Mouse (Mus musculus): ENCODE results near the gene Tph2. TPM values are rescaled to one million over a fixed set of nuclear protein-coding genes. Genes with fewer than 3 reads are reported as not detected.

Tph2 gene
- total and polyA plus RNA-seq, 3 experiments: not detected

DNA sequence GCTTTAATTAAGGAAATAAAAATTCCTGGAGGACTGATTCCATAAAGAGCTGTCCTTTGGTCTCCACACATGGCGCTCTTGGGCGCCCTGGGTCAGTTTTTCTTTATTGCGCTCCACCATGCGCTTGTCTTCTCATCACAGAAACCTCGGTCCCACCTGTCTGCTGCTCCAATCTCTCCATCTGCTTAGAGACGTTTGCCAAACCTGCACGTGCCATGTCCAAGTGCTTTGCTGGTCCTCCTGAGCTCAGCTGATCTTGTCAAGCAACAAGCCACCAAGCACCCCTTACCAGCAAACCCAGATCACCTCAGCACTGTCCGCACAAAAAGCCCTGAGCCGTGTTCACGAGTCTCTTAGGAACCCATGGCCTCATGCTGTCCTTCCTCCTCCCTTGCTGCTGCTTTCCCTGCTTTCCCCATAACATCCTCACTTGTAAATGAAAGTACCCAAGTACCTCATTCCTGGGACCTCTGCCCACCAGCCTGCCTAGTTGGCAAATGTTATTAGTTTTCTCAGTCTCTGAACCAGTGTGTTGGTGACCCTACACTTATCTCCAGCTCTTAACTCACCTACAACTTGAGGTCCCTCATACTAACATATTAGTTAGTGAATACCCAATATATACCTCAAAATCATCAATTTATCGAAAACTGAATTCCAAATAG lies 28.2 kb upstream of the Tph2 start:
- intact Hi-C loops (cut with DNase I): no loop called here
- no peaks in the 10 kb centered on the region for H3K79me2 ChIP-seq (replicated peaks; ENCODE audit: control insufficient read depth, insufficient read depth, low read length)
- no peaks in the 10 kb centered on the region for H3K4me1 ChIP-seq (ENCODE audit: control insufficient read depth, insufficient read depth, low read length)
- no peak for DNase-seq
- no peak overlapping the region for H3K27ac ChIP-seq
- no peak overlapping the region for H3K4me3 ChIP-seq
- WGBS: 93% methylated on average over 11 of the region's 11 CpGs
- no peak overlapping the region for H3K9ac ChIP-seq (ENCODE audit: low read depth, low read length)
- peaks cover 5% of the 10 kb centered on the region for H3K36me3 ChIP-seq (ENCODE audit: control insufficient read depth, insufficient read depth, low read length)
- no peak for TF ChIP-seq EP300 (IDR thresholded peaks at IDR 0.05; ENCODE audit: insufficient read depth, low read depth, low read length)
- no peak for TF ChIP-seq POLR2A (IDR thresholded peaks at IDR 0.05; ENCODE audit: insufficient read depth, low read depth, low read length)
- TF ChIP-seq CTCF (IDR thresholded peaks at IDR 0.05): no peak
- no peaks in the 10 kb centered on the region for H3K27me3 ChIP-seq (ENCODE audit: control insufficient read depth, insufficient read depth, low read length)

DNA sequence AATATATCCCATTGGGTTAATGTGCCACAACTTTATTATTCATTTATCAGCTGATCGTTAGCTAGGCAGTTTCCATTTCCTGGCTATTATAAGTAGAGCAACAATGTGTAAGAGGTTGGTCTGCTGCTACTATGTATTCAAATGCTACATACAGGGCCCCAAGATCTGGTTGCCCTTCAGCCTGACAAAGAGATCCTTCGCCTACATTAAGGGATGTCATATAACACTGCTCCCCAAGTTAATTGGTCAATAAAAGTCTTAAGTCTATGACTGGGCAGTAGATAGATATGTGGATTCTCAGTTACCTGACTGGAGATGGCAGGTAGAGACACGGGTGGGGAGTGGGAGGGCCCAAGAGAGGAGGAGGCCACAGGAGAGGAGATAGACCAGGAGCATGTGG lies 21.0 kb upstream of the Tph2 start:
- no peak overlapping the region for H3K9ac ChIP-seq (ENCODE audit: low read depth, low read length)
- intact Hi-C loops (cut with DNase I): no loop called here
- no peak overlapping the region for H3K27ac ChIP-seq
- H3K4me1 ChIP-seq (ENCODE audit: control insufficient read depth, insufficient read depth, low read length): no peaks in the 10 kb centered on the region
- H3K4me3 ChIP-seq: no peak overlapping the region
- H3K27me3 ChIP-seq (ENCODE audit: control insufficient read depth, insufficient read depth, low read length): no peaks in the 10 kb centered on the region
- TF ChIP-seq POLR2A (IDR thresholded peaks at IDR 0.05; ENCODE audit: insufficient read depth, low read depth, low read length): no peak
- no peak for TF ChIP-seq EP300 (IDR thresholded peaks at IDR 0.05; ENCODE audit: insufficient read depth, low read depth, low read length)
- no peak for TF ChIP-seq CTCF (IDR thresholded peaks at IDR 0.05)
- DNase-seq: no peak
- WGBS: 72% methylated on average over 3 of the region's 3 CpGs
- H3K36me3 ChIP-seq (ENCODE audit: control insufficient read depth, insufficient read depth, low read length): peaks cover 9% of the 10 kb centered on the region
- H3K79me2 ChIP-seq (replicated peaks; ENCODE audit: control insufficient read depth, insufficient read depth, low read length): no peaks in the 10 kb centered on the region

DNA sequence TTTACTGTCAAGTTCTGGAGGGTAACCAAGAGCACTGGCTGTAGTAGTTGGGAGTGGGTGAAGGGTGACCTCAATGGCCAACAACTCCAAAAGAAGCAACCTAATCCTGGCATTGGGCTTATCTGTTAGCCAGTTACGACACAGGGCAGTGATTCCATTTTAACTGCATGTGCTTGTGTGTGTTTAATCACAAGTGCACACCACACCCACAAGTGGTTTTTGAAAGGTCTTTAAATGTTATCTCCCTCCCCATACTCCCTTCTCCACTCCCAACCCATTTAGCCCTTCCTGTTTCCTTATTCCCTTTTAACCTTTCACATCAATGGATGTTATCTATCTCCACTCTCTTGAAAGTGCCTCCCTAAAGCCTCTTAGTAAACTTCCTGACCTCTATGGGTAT lies 20.5 kb upstream of the Tph2 start:
- intact Hi-C loops (cut with DNase I): no loop called here
- no peak for TF ChIP-seq CTCF (IDR thresholded peaks at IDR 0.05)
- peak in 1 of 2 experiments; percentile 6 for DNase-seq
- Histone ChIP-seq H3K27ac (no peak overlapping the region), H3K36me3 (ENCODE audit: control insufficient read depth, insufficient read depth, low read length) (peaks cover 9% of the 10 kb centered on the region), H3K27me3 (ENCODE audit: control insufficient read depth, insufficient read depth, low read length) (no peaks in the 10 kb centered on the region), H3K4me3 (no peak overlapping the region), H3K79me2 (replicated peaks; ENCODE audit: control insufficient read depth, insufficient read depth, low read length) (no peaks in the 10 kb centered on the region), H3K9ac (ENCODE audit: low read depth, low read length) (no peak overlapping the region), H3K4me1 (ENCODE audit: control insufficient read depth, insufficient read depth, low read length) (no peaks in the 10 kb centered on the region)
- WGBS: 38% methylated on average over 1 of the region's 1 CpGs

DNA sequence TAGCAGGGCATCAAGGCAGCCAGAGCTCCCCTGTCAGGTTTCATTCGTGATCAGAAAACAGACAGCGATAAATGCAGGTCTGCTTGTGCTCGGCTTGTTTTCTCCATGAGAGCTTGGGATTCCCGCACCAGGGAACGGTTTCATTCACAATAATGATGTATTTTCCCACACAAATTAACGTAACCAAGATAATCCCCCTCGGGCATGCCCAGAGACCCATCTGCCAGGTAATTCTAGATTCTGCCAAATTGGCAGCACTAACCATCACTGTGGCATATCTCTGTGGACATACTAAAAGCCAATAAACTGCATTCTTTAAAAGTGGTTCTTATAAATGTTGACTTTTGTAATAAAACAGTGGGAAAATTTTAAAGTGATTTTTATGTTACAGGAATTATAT lies 6.4 kb upstream of the Tph2 start:
- WGBS: 76% methylated on average over 7 of the region's 7 CpGs

DNA sequence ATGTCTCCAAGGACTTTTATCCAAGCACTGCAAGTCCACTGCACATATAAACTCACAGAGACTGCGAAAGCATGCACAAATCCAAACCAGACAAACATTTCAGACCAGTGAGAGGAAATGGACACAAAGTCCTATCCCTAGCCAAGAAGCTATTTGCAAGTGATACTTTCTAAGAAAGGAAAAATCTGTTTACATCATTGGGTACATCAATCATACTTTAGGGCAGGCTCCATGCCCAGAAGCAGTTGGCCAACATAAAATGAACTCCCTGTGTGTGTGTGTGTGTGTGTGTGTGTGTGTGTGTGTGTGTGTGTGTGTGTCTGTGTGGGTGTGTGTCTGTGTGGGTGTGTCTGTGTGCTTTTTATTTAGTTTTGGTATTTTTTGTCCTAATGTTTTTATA lies 2.6 kb upstream of the Tph2 start:
- Histone ChIP-seq H3K4me3 (no peak overlapping the region), H3K4me1 (ENCODE audit: control insufficient read depth, insufficient read depth, low read length) (no peaks in the 10 kb centered on the region), H3K27me3 (ENCODE audit: control insufficient read depth, insufficient read depth, low read length) (no peaks in the 10 kb centered on the region), H3K9ac (ENCODE audit: low read depth, low read length) (no peak overlapping the region), H3K36me3 (ENCODE audit: control insufficient read depth, insufficient read depth, low read length) (no peaks in the 10 kb centered on the region), H3K79me2 (replicated peaks; ENCODE audit: control insufficient read depth, insufficient read depth, low read length) (no peaks in the 10 kb centered on the region), H3K27ac (no peak overlapping the region)
- intact Hi-C loops (cut with DNase I): no loop called here
- 74% methylated on average over 1 of the region's 1 CpGs for WGBS
- DNase-seq: no peak
- TF ChIP-seq EP300 (IDR thresholded peaks at IDR 0.05; ENCODE audit: insufficient read depth, low read depth, low read length) (no peak), POLR2A (IDR thresholded peaks at IDR 0.05; ENCODE audit: insufficient read depth, low read depth, low read length) (no peak), CTCF (IDR thresholded peaks at IDR 0.05) (no peak)

More for the DNA sequence above, 6.4 kb upstream of the Tph2 start:
- Histone ChIP-seq H3K27me3 (ENCODE audit: control insufficient read depth, insufficient read depth, low read length) (no peaks in the 10 kb centered on the region), H3K4me1 (ENCODE audit: control insufficient read depth, insufficient read depth, low read length) (no peaks in the 10 kb centered on the region), H3K9ac (ENCODE audit: low read depth, low read length) (no peak overlapping the region), H3K79me2 (replicated peaks; ENCODE audit: control insufficient read depth, insufficient read depth, low read length) (no peaks in the 10 kb centered on the region), H3K27ac (no peak overlapping the region), H3K4me3 (no peak overlapping the region), H3K36me3 (ENCODE audit: control insufficient read depth, insufficient read depth, low read length) (no peaks in the 10 kb centered on the region)
- TF ChIP-seq CTCF (IDR thresholded peaks at IDR 0.05) (no peak), POLR2A (IDR thresholded peaks at IDR 0.05; ENCODE audit: insufficient read depth, low read depth, low read length) (no peak), EP300 (IDR thresholded peaks at IDR 0.05; ENCODE audit: insufficient read depth, low read depth, low read length) (no peak)
- intact Hi-C loops (cut with DNase I): no loop called here
- no peak for DNase-seq

DNA sequence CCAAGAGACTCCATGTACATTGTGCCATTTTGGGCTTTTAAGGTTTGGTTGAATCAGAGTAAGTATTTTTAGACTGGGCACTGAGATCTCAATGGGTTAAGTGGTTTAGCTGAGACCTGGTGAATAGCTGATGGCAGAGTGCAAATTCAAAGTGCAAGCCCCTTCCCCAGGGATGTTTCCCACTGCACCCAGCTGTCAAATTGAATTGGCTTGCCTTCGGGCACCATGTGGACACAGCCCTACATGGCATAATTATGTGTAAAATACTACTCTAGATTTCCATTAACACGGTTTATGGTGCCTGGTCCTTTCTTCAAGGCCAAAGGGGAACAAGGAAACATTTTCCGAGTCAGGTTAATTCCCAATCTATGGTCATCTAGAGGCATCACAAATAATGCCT lies 3.8 kb downstream of the Tph2 start:
- intact Hi-C loops (cut with DNase I): no loop called here
- H3K4me1 ChIP-seq (ENCODE audit: control insufficient read depth, insufficient read depth, low read length): no peaks in the 10 kb centered on the region
- 66% methylated on average over 3 of the region's 3 CpGs for WGBS
- H3K36me3 ChIP-seq (ENCODE audit: control insufficient read depth, insufficient read depth, low read length): no peaks in the 10 kb centered on the region
- H3K79me2 ChIP-seq (replicated peaks; ENCODE audit: control insufficient read depth, insufficient read depth, low read length): no peaks in the 10 kb centered on the region
- H3K9ac ChIP-seq (ENCODE audit: low read depth, low read length): no peak overlapping the region
- H3K27me3 ChIP-seq (ENCODE audit: control insufficient read depth, insufficient read depth, low read length): no peaks in the 10 kb centered on the region
- no peak overlapping the region for H3K27ac ChIP-seq
- TF ChIP-seq EP300 (IDR thresholded peaks at IDR 0.05; ENCODE audit: insufficient read depth, low read depth, low read length) (no peak), POLR2A (IDR thresholded peaks at IDR 0.05; ENCODE audit: insufficient read depth, low read depth, low read length) (no peak), CTCF (IDR thresholded peaks at IDR 0.05) (no peak)
- no peak for DNase-seq
- no peak overlapping the region for H3K4me3 ChIP-seq

Measured in heart, adult 2 months (tissue).